Mouse (Mus musculus): ENCODE measurements at regions not wholly inside any gene's neighbourhood (a gene's known extent, or its start where the extent isn't known, plus 50 kb on each side); places are given as distances from the start of the nearest gene placed in this dataset.

GRCm38 (mm10) chr11:6987105-6987504 is 76.2 kb upstream of the Adcy1 start:
- Histone ChIP-seq H3K9me3 (ENCODE audit: control insufficient read depth, low read length) (no peaks in the 10 kb centered on the region), H3K27ac (ENCODE audit: low read depth, low read length) (no peak overlapping the region), H3K27me3 (ENCODE audit: control insufficient read depth, insufficient read depth, low read length) (no peaks in the 10 kb centered on the region), H3K9ac (ENCODE audit: low read length) (no peak overlapping the region), H3K4me2 (ENCODE audit: low read depth) (no peak overlapping the region), H3K36me3 (ENCODE audit: control insufficient read depth, insufficient read depth, low read length) (no peaks in the 10 kb centered on the region), H3K4me3 (ENCODE audit: low read depth, low read length) (no peak overlapping the region), H3K4me1 (ENCODE audit: control insufficient read depth, insufficient read depth, low read length) (no peaks in the 10 kb centered on the region)
- no peak for ATAC-seq (ENCODE audit: insufficient read depth, low FRiP score, low TSS enrichment)
- DNase-seq (ENCODE audit: low spot score) = no peak
- 91% methylated on average over 1 of the region's 1 CpGs for WGBS

- DNase-seq (ENCODE audit: low spot score) (no peak), ATAC-seq (ENCODE audit: insufficient read depth, low FRiP score, low TSS enrichment) (no peak)
- Histone ChIP-seq H3K4me3 (ENCODE audit: low read depth, low read length) (no peak overlapping the region), H3K36me3 (ENCODE audit: control insufficient read depth, insufficient read depth, low read length) (no peaks in the 10 kb centered on the region), H3K4me2 (ENCODE audit: low read depth) (no peak overlapping the region), H3K9me3 (ENCODE audit: control insufficient read depth, low read length) (no peaks in the 10 kb centered on the region), H3K9ac (ENCODE audit: low read length) (no peak overlapping the region), H3K27ac (ENCODE audit: low read depth, low read length) (no peak overlapping the region), H3K4me1 (ENCODE audit: control insufficient read depth, insufficient read depth, low read length) (no peaks in the 10 kb centered on the region), H3K27me3 (ENCODE audit: control insufficient read depth, insufficient read depth, low read length) (no peaks in the 10 kb centered on the region)
- 86% methylated on average over 7 of the region's 7 CpGs for WGBS
Observed at GRCm38 (mm10) chr11:6982076-6982475, 81.2 kb upstream of the Adcy1 start.

GRCm38 (mm10) chr11:6979656-6980055 is 83.6 kb upstream of the Adcy1 start:
- Histone ChIP-seq H3K27ac (ENCODE audit: low read depth, low read length) (no peak overlapping the region), H3K4me3 (ENCODE audit: low read depth, low read length) (no peak overlapping the region), H3K4me2 (ENCODE audit: low read depth) (no peak overlapping the region), H3K4me1 (ENCODE audit: control insufficient read depth, insufficient read depth, low read length) (no peaks in the 10 kb centered on the region), H3K9ac (ENCODE audit: low read length) (no peak overlapping the region), H3K27me3 (ENCODE audit: control insufficient read depth, insufficient read depth, low read length) (no peaks in the 10 kb centered on the region), H3K9me3 (ENCODE audit: control insufficient read depth, low read length) (no peaks in the 10 kb centered on the region), H3K36me3 (ENCODE audit: control insufficient read depth, insufficient read depth, low read length) (no peaks in the 10 kb centered on the region)
- WGBS = 85% methylated on average over 3 of the region's 3 CpGs
- DNase-seq (ENCODE audit: low spot score) (no peak), ATAC-seq (ENCODE audit: insufficient read depth, low FRiP score, low TSS enrichment) (no peak)

GRCm38 (mm10) chr11:6969196-6969595 is 94.1 kb upstream of the Adcy1 start:
- Histone ChIP-seq H3K9me3 (ENCODE audit: control insufficient read depth, low read length) (no peaks in the 10 kb centered on the region), H3K27ac (ENCODE audit: low read depth, low read length) (no peak overlapping the region), H3K4me1 (ENCODE audit: control insufficient read depth, insufficient read depth, low read length) (no peaks in the 10 kb centered on the region), H3K9ac (ENCODE audit: low read length) (no peak overlapping the region), H3K4me3 (ENCODE audit: low read depth, low read length) (no peak overlapping the region), H3K4me2 (ENCODE audit: low read depth) (no peak overlapping the region), H3K27me3 (ENCODE audit: control insufficient read depth, insufficient read depth, low read length) (no peaks in the 10 kb centered on the region), H3K36me3 (ENCODE audit: control insufficient read depth, insufficient read depth, low read length) (no peaks in the 10 kb centered on the region)
- 76% methylated on average over 1 of the region's 1 CpGs for WGBS
- ATAC-seq (ENCODE audit: insufficient read depth, low FRiP score, low TSS enrichment) (no peak), DNase-seq (ENCODE audit: low spot score) (no peak)

- DNase-seq (ENCODE audit: low spot score) = no peak
Observed at GRCm38 (mm10) chr11:6966968-6967367, 96.3 kb upstream of the Adcy1 start.

GRCm38 (mm10) chr11:6964524-6964923 is 98.8 kb upstream of the Adcy1 start:
- Histone ChIP-seq H3K36me3 (ENCODE audit: control insufficient read depth, insufficient read depth, low read length) (no peaks in the 10 kb centered on the region), H3K27ac (ENCODE audit: low read depth, low read length) (no peak overlapping the region), H3K9me3 (ENCODE audit: control insufficient read depth, low read length) (no peaks in the 10 kb centered on the region), H3K4me1 (ENCODE audit: control insufficient read depth, insufficient read depth, low read length) (no peaks in the 10 kb centered on the region), H3K4me2 (ENCODE audit: low read depth) (no peak overlapping the region), H3K4me3 (ENCODE audit: low read depth, low read length) (no peak overlapping the region), H3K9ac (ENCODE audit: low read length) (no peak overlapping the region), H3K27me3 (ENCODE audit: control insufficient read depth, insufficient read depth, low read length) (no peaks in the 10 kb centered on the region)
- WGBS = 76% methylated on average over 2 of the region's 2 CpGs
- no peak for ATAC-seq (ENCODE audit: insufficient read depth, low FRiP score, low TSS enrichment)
- no peak for DNase-seq (ENCODE audit: low spot score)

More at GRCm38 (mm10) chr11:6966968-6967367, 96.3 kb upstream of the Adcy1 start:
- Histone ChIP-seq H3K4me1 (ENCODE audit: control insufficient read depth, insufficient read depth, low read length) (no peaks in the 10 kb centered on the region), H3K4me3 (ENCODE audit: low read depth, low read length) (no peak overlapping the region), H3K27ac (ENCODE audit: low read depth, low read length) (no peak overlapping the region), H3K4me2 (ENCODE audit: low read depth) (no peak overlapping the region), H3K9me3 (ENCODE audit: control insufficient read depth, low read length) (no peaks in the 10 kb centered on the region), H3K27me3 (ENCODE audit: control insufficient read depth, insufficient read depth, low read length) (no peaks in the 10 kb centered on the region), H3K36me3 (ENCODE audit: control insufficient read depth, insufficient read depth, low read length) (no peaks in the 10 kb centered on the region), H3K9ac (ENCODE audit: low read length) (no peak overlapping the region)
- no peak for ATAC-seq (ENCODE audit: insufficient read depth, low FRiP score, low TSS enrichment)
- 88% methylated on average over 5 of the region's 5 CpGs for WGBS

- H3K9me3 ChIP-seq (ENCODE audit: control insufficient read depth, low read length) = no peaks in the 10 kb centered on the region
- no peak overlapping the region for H3K9ac ChIP-seq (ENCODE audit: low read length)
- WGBS = 84% methylated on average over 3 of the region's 3 CpGs
- ATAC-seq (ENCODE audit: insufficient read depth, low FRiP score, low TSS enrichment) (no peak), DNase-seq (ENCODE audit: low spot score) (no peak)
- no peaks in the 10 kb centered on the region for H3K4me1 ChIP-seq (ENCODE audit: control insufficient read depth, insufficient read depth, low read length)
- no peak overlapping the region for H3K4me2 ChIP-seq (ENCODE audit: low read depth)
- no peak overlapping the region for H3K27ac ChIP-seq (ENCODE audit: low read depth, low read length)
- H3K27me3 ChIP-seq (ENCODE audit: control insufficient read depth, insufficient read depth, low read length) = no peaks in the 10 kb centered on the region
- no peaks in the 10 kb centered on the region for H3K36me3 ChIP-seq (ENCODE audit: control insufficient read depth, insufficient read depth, low read length)
- no peak overlapping the region for H3K4me3 ChIP-seq (ENCODE audit: low read depth, low read length)
Observed at GRCm38 (mm10) chr11:6963600-6963999, 99.7 kb upstream of the Adcy1 start.

- H3K36me3 ChIP-seq (ENCODE audit: control insufficient read depth, insufficient read depth, low read length) = no peaks in the 10 kb centered on the region
- H3K27ac ChIP-seq (ENCODE audit: low read depth, low read length) = no peak overlapping the region
- no peak overlapping the region for H3K4me2 ChIP-seq (ENCODE audit: low read depth)
- ATAC-seq (ENCODE audit: insufficient read depth, low FRiP score, low TSS enrichment) = no peak
- no peak for DNase-seq (ENCODE audit: low spot score)
- no peaks in the 10 kb centered on the region for H3K9me3 ChIP-seq (ENCODE audit: control insufficient read depth, low read length)
- H3K9ac ChIP-seq (ENCODE audit: low read length) = no peak overlapping the region
- 88% methylated on average over 1 of the region's 1 CpGs for WGBS
- no peaks in the 10 kb centered on the region for H3K4me1 ChIP-seq (ENCODE audit: control insufficient read depth, insufficient read depth, low read length)
- no peak overlapping the region for H3K4me3 ChIP-seq (ENCODE audit: low read depth, low read length)
- no peaks in the 10 kb centered on the region for H3K27me3 ChIP-seq (ENCODE audit: control insufficient read depth, insufficient read depth, low read length)
Observed at GRCm38 (mm10) chr11:6962786-6963575, 100.3 kb upstream of the Adcy1 start.

GRCm38 (mm10) chr11:6962322-6962721 is 101.0 kb upstream of the Adcy1 start:
- ATAC-seq (ENCODE audit: insufficient read depth, low FRiP score, low TSS enrichment) (no peak), DNase-seq (ENCODE audit: low spot score) (no peak)
- no peak overlapping the region for H3K4me2 ChIP-seq (ENCODE audit: low read depth)
- no peaks in the 10 kb centered on the region for H3K36me3 ChIP-seq (ENCODE audit: control insufficient read depth, insufficient read depth, low read length)
- H3K9me3 ChIP-seq (ENCODE audit: control insufficient read depth, low read length) = no peaks in the 10 kb centered on the region
- H3K4me3 ChIP-seq (ENCODE audit: low read depth, low read length) = no peak overlapping the region
- H3K9ac ChIP-seq (ENCODE audit: low read length) = no peak overlapping the region
- no peak overlapping the region for H3K27ac ChIP-seq (ENCODE audit: low read depth, low read length)
- no peaks in the 10 kb centered on the region for H3K27me3 ChIP-seq (ENCODE audit: control insufficient read depth, insufficient read depth, low read length)
- no peaks in the 10 kb centered on the region for H3K4me1 ChIP-seq (ENCODE audit: control insufficient read depth, insufficient read depth, low read length)

Measured in neural tube, embryonic 11.5 days (tissue).